Mouse (Mus musculus): ENCODE measurements around the gene Aven. TPM values are rescaled to one million over a fixed set of nuclear protein-coding genes. Genes with fewer than 3 reads are reported as not detected.

Gene Aven
- polyA plus RNA-seq, 1 experiment = not detected

GRCm38 (mm10) chr2:112632536-112632935 lies 139.8 kb downstream of the Aven start:
- Histone ChIP-seq H3K4me1 (ENCODE audit: control insufficient read depth, insufficient read depth, low read length) (peaks cover 2% of the 10 kb centered on the region; the same call in 1 of the 2 replicates), H3K4me3 (ENCODE audit: insufficient read depth, low read depth, low read length) (no peak overlapping the region), H3K27ac (ENCODE audit: insufficient read depth, low read depth, low read length) (no peak overlapping the region)
- no peak for TF ChIP-seq POLR2A (IDR thresholded peaks at IDR 0.05; ENCODE audit: insufficient read depth, low read depth, low read length)
- TF ChIP-seq CTCF (IDR thresholded peaks at IDR 0.05; ENCODE audit: insufficient read depth, low read depth, low read length) = no peak
- 60% methylated on average over 9 of the region's 9 CpGs for WGBS

DNA sequence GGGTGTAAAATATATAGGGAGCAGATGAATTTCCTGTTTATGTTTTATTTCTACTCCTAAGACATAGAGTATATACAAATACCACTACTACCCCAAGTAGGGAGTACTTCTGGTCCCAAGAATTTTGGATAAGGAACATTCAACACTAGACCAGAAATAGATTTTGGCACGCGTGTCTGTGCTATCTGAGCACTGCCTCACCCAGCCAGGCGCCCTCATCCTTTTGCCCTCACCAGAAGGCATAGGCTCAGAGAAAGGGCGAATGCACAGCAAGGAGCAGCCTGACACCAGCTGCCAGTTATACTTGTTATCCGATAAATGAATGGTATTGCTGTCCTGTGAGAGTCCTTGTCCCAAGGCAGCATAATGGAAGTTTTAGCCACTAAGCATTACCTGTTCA lies 144.4 kb downstream of the Aven start:
- TF ChIP-seq POLR2A (IDR thresholded peaks at IDR 0.05; ENCODE audit: insufficient read depth, low read depth, low read length) = no peak
- no peak for TF ChIP-seq CTCF (IDR thresholded peaks at IDR 0.05; ENCODE audit: insufficient read depth, low read depth, low read length)
- H3K4me1 ChIP-seq (ENCODE audit: control insufficient read depth, insufficient read depth, low read length) = peaks cover 2% of the 10 kb centered on the region; the same call in 1 of the 2 replicates
- H3K27ac ChIP-seq (ENCODE audit: insufficient read depth, low read depth, low read length) = no peak overlapping the region
- WGBS = 90% methylated on average over 5 of the region's 5 CpGs
- no peak overlapping the region for H3K4me3 ChIP-seq (ENCODE audit: insufficient read depth, low read depth, low read length)

DNA sequence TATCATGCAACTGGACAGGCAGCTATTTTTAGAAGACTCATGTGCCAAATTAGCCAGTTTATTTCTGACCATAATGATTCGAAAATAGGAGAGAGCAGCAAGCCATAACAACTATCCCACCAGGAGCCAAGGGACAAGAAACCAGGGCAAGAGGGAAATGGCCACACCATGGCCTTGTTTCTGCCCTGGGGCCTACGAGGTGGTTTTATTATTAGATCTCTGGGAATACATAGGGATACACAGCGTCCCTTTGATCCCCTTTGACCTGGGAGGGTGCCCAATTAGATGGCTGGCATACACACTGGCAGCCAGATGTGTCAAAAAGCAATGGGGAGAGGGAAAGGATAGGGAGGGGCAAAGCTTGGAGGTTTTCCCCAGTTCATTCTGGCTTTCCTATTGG lies 161.1 kb downstream of the Aven start:
- TF ChIP-seq POLR2A (IDR thresholded peaks at IDR 0.05; ENCODE audit: insufficient read depth, low read depth, low read length) (no peak), CTCF (IDR thresholded peaks at IDR 0.05; ENCODE audit: insufficient read depth, low read depth, low read length) (no peak)
- no peak overlapping the region for H3K27ac ChIP-seq (ENCODE audit: insufficient read depth, low read depth, low read length)
- WGBS = 74% methylated on average over 3 of the region's 3 CpGs
- H3K4me3 ChIP-seq (ENCODE audit: insufficient read depth, low read depth, low read length) = no peak overlapping the region
- no peaks in the 10 kb centered on the region for H3K4me1 ChIP-seq (ENCODE audit: control insufficient read depth, insufficient read depth, low read length)

DNA sequence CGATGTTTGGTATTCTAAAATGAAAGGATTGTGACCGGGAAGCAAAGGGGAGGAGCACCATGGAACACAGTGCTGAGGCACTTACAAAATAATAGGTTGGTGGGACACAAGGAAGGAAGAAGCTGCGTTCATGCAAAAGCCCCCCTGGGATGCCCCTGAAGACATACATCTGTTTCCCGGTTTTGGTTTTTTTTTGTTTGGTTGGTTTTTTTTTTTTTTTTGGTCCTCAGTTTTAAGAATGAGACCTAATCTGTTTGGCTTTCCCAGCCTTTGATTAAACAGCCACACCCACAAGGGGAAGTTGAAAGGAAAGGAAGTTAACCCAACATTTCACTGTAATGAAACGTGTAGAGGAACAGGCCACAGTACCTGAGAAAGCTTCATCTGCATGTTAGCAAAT lies 163.4 kb downstream of the Aven start:
- WGBS = 62% methylated on average over 5 of the region's 5 CpGs
- TF ChIP-seq CTCF (IDR thresholded peaks at IDR 0.05; ENCODE audit: insufficient read depth, low read depth, low read length) = no peak
- TF ChIP-seq POLR2A (IDR thresholded peaks at IDR 0.05; ENCODE audit: insufficient read depth, low read depth, low read length) = no peak
- Histone ChIP-seq H3K4me1 (ENCODE audit: control insufficient read depth, insufficient read depth, low read length) (no peaks in the 10 kb centered on the region), H3K27ac (ENCODE audit: insufficient read depth, low read depth, low read length) (no peak overlapping the region), H3K4me3 (ENCODE audit: insufficient read depth, low read depth, low read length) (no peak overlapping the region)

DNA sequence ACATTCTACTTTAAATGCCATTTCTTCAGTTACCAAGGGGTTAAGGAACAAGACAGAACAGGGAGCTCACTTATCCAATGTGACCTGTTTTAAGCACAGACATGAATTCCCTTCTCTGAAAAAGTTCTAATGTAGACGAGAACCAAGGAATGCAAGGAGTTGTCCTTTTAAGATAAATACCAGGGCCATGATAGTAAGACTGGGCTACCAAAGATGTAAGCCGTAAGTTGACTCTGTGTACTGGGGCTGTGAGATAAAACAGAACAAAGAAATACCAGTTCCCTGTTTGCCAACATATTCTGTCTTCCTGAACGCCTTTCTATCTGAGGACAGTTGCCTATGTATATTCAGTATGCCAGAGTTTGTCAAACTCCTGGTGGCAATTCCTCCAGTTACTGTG lies 176.7 kb downstream of the Aven start:
- no peak overlapping the region for H3K27ac ChIP-seq (ENCODE audit: insufficient read depth, low read depth, low read length)
- no peak for TF ChIP-seq CTCF (IDR thresholded peaks at IDR 0.05; ENCODE audit: insufficient read depth, low read depth, low read length)
- TF ChIP-seq POLR2A (IDR thresholded peaks at IDR 0.05; ENCODE audit: insufficient read depth, low read depth, low read length) = no peak
- H3K4me3 ChIP-seq (ENCODE audit: insufficient read depth, low read depth, low read length) = no peak overlapping the region
- WGBS = 92% methylated on average over 3 of the region's 3 CpGs
- no peaks in the 10 kb centered on the region for H3K4me1 ChIP-seq (ENCODE audit: control insufficient read depth, insufficient read depth, low read length)

GRCm38 (mm10) chr2:112676175-112676574 lies 183.4 kb downstream of the Aven start:
- WGBS = 89% methylated on average over 2 of the region's 2 CpGs
- no peak for TF ChIP-seq CTCF (IDR thresholded peaks at IDR 0.05; ENCODE audit: insufficient read depth, low read depth, low read length)
- TF ChIP-seq POLR2A (IDR thresholded peaks at IDR 0.05; ENCODE audit: insufficient read depth, low read depth, low read length) = no peak
- Histone ChIP-seq H3K4me1 (ENCODE audit: control insufficient read depth, insufficient read depth, low read length) (no peaks in the 10 kb centered on the region), H3K4me3 (ENCODE audit: insufficient read depth, low read depth, low read length) (no peak overlapping the region), H3K27ac (ENCODE audit: insufficient read depth, low read depth, low read length) (no peak overlapping the region)

- H3K4me1 ChIP-seq (ENCODE audit: control insufficient read depth, insufficient read depth, low read length) = no peaks in the 10 kb centered on the region
- 36% methylated on average over 1 of the region's 1 CpGs for WGBS
- TF ChIP-seq CTCF (IDR thresholded peaks at IDR 0.05; ENCODE audit: insufficient read depth, low read depth, low read length) (no peak), POLR2A (IDR thresholded peaks at IDR 0.05; ENCODE audit: insufficient read depth, low read depth, low read length) (no peak)
- no peak overlapping the region for H3K4me3 ChIP-seq (ENCODE audit: insufficient read depth, low read depth, low read length)
- H3K27ac ChIP-seq (ENCODE audit: insufficient read depth, low read depth, low read length) = no peak overlapping the region
Measured at GRCm38 (mm10) chr2:112676721-112677120, 184.0 kb downstream of the Aven start.

- Histone ChIP-seq H3K4me1 (ENCODE audit: control insufficient read depth, insufficient read depth, low read length) (no peaks in the 10 kb centered on the region), H3K27ac (ENCODE audit: insufficient read depth, low read depth, low read length) (no peak overlapping the region), H3K4me3 (ENCODE audit: insufficient read depth, low read depth, low read length) (no peak overlapping the region)
- WGBS = 70% methylated on average over 1 of the region's 1 CpGs
- TF ChIP-seq POLR2A (IDR thresholded peaks at IDR 0.05; ENCODE audit: insufficient read depth, low read depth, low read length) (no peak), CTCF (IDR thresholded peaks at IDR 0.05; ENCODE audit: insufficient read depth, low read depth, low read length) (no peak)
Measured at GRCm38 (mm10) chr2:112677246-112677645, 184.5 kb downstream of the Aven start.

DNA sequence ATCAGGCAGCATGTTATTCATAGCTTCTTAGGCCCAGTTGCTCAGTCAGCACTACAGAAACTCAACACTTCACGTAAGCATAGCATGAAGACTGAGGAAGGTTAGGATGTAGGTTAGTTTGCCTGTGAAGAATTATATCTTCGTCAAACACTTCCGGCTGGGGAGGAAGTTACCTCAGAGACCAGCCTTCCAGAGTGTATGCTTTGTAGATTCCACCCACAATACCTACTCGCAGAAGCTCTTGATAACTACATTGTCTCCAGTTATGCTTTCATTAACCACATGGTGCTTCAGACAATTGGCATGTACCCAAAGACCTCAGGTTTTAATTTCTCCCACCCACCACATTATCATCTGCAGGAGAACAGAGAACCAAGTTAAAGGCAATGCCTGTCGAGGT lies 189.1 kb downstream of the Aven start:
- Histone ChIP-seq H3K27ac (ENCODE audit: insufficient read depth, low read depth, low read length) (no peak overlapping the region), H3K4me1 (ENCODE audit: control insufficient read depth, insufficient read depth, low read length) (no peaks in the 10 kb centered on the region), H3K4me3 (ENCODE audit: insufficient read depth, low read depth, low read length) (no peak overlapping the region)
- TF ChIP-seq CTCF (IDR thresholded peaks at IDR 0.05; ENCODE audit: insufficient read depth, low read depth, low read length) = no peak
- WGBS = 81% methylated on average over 5 of the region's 5 CpGs

Other genes with a start within 250 kb of the Aven start
- gene Nutm1, start 233.7 kb upstream of the Aven start, polyA plus RNA-seq (2012; ENCODE audit: insufficient read depth, insufficient read length, low replicate concordance, missing spikeins) = not detected in 2 replicates
- not detected in 2 replicates for gene Nop10, start 231.0 kb upstream of the Aven start, polyA plus RNA-seq (2012; ENCODE audit: insufficient read depth, insufficient read length, low replicate concordance, missing spikeins)
- 90.3 and 136 TPM in 2 replicates for gene Slc12a6, start 227.1 kb upstream of the Aven start, polyA plus RNA-seq (2012; ENCODE audit: insufficient read depth, insufficient read length, low replicate concordance, missing spikeins)
- gene Gm21985, start 226.7 kb upstream of the Aven start, polyA plus RNA-seq (2012; ENCODE audit: insufficient read depth, insufficient read length, low replicate concordance, missing spikeins) = not detected in 2 replicates
- gene Emc4, start 124.9 kb upstream of the Aven start, polyA plus RNA-seq (2012; ENCODE audit: insufficient read depth, insufficient read length, low replicate concordance, missing spikeins) = not detected in 2 replicates
- not detected in 2 replicates for gene Katnbl1, start 113.8 kb upstream of the Aven start, polyA plus RNA-seq (2012; ENCODE audit: insufficient read depth, insufficient read length, low replicate concordance, missing spikeins)
- gene Emc7, start 38.0 kb upstream of the Aven start, polyA plus RNA-seq (2012; ENCODE audit: insufficient read depth, insufficient read length, low replicate concordance, missing spikeins) = 52.0 TPM in 1 of 2 replicates, not detected in the other
- not detected in 2 replicates for gene Chrm5, start 12.2 kb upstream of the Aven start, polyA plus RNA-seq (2012; ENCODE audit: insufficient read depth, insufficient read length, low replicate concordance, missing spikeins)

All from olfactory bulb, adult 2 months (tissue).